Mouse (Mus musculus): ENCODE data around the gene Spen.

The Spen gene

DNA sequence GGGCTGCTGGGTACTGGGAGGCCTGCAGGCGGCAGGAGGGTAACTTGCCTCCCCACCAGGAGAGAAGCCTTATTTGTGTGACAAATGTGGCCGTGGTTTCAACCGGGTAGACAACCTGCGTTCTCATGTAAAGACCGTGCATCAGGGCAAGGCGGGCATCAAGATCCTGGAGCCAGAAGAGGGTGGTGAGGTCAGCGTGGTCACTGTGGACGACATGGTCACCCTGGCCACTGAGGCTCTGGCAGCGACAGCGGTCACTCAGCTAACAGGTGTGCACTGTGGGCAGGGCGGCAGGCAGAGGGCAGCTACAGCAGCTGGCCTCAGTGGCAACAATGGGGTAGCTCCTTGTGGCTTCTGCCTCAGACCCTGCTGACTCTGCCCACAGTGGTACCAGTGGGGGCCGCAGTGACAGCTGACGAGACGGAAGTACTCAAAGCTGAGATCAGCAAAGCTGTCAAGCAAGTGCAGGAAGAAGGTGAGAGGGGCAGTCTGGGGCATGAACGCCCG, 72.1 kb downstream of the Spen start:
- in situ Hi-C loops (cut with MboI; ENCODE audit: low pct_unique_long_range_greater_than_20kb in 1 of 2, low sequenced_read_pairs in 2 of 2, unreplicated experiment in 1 of 2) = loop anchor here in 1 of 2 experiments (10.0 kb wide), 1 partner anchor 62 kb away; no protein-coding TSS in a partner anchor

DNA sequence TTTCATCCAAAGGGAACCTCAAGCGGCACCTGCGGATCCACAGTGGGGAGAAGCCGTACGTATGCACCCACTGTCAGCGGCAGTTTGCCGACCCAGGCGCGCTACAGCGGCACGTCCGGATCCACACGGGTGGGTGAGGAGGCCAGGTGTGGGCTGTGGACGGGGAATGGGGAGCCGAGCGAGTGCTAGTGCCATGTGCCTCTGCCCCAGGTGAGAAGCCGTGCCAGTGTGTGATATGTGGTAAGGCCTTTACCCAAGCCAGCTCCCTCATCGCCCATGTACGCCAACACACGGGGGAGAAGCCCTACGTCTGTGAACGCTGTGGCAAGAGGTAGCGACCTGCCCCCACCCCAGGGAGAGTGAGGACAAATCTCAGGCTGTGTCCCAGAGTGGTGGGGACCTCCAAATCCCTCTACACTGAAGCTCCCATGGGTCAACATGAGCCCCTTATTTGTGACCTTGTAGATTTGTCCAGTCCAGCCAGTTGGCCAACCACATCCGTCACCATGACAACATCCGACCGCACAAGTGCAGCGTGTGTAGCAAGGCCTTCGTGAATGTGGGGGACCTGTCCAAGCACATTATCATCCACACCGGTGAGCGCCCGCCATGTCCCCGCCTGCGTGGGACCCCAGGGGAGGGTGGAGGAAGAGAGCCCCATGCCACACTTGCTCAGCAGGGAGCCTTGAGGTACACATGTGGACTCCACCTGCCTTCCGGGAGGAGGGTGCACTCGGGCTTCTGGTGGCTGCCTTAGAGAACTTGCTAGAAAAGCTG, 72.7 kb downstream of the Spen start:
- in situ Hi-C loops (cut with MboI; ENCODE audit: low pct_unique_long_range_greater_than_20kb in 1 of 2, low sequenced_read_pairs in 2 of 2, unreplicated experiment in 1 of 2) = loop anchor here in 1 of 2 experiments (10.0 kb wide), 1 partner anchor 61 kb away; no protein-coding TSS in a partner anchor

GRCm38 (mm10) chr4:141464722-141465121, 73.7 kb downstream of the Spen start:
- in situ Hi-C loops (cut with MboI; ENCODE audit: low pct_unique_long_range_greater_than_20kb in 1 of 2, low sequenced_read_pairs in 2 of 2, unreplicated experiment in 1 of 2) = loop anchor here in 1 of 2 experiments (10.0 kb wide), 1 partner anchor 60 kb away; no protein-coding TSS in a partner anchor

DNA sequence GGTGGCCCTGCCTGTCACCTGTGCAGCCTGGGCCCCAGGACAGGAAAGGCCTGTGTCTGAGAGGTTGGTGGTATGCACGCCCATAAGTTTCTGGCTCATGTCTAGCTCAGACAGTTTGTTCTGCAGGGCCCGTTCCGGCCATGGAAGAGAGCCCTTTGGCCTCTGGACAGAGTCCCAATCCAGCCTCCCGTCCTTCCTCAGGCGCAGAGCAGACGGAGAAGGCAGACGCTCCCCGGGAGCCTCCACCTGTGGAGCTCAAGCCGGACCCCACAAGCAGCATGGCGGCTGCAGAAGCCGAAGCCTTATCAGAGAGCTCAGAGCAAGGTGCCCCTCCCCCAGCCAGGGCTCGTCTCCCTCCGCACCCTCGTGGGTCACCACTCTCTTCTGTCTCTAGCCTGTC, 74.9 kb downstream of the Spen start:
- in situ Hi-C loops (cut with MboI; ENCODE audit: low pct_unique_long_range_greater_than_20kb in 1 of 2, low sequenced_read_pairs in 2 of 2, unreplicated experiment in 1 of 2) = loop anchor here in 1 of 2 experiments (10.0 kb wide), 1 partner anchor 59 kb away; no protein-coding TSS in a partner anchor

GRCm38 (mm10) chr4:141461576-141461975, 76.8 kb downstream of the Spen start:
- in situ Hi-C loops (cut with MboI; ENCODE audit: low pct_unique_long_range_greater_than_20kb in 1 of 2, low sequenced_read_pairs in 2 of 2, unreplicated experiment in 1 of 2) = loop anchor here in 1 of 2 experiments (10.0 kb wide), 1 partner anchor 57 kb away; no protein-coding TSS in a partner anchor

- in situ Hi-C loops (cut with MboI; ENCODE audit: low pct_unique_long_range_greater_than_20kb in 1 of 2, low sequenced_read_pairs in 2 of 2, unreplicated experiment in 1 of 2) = loop anchor here in 1 of 2 experiments (10.0 kb wide), 1 partner anchor 56 kb away; no protein-coding TSS in a partner anchor
Measured at GRCm38 (mm10) chr4:141461088-141461487, 77.3 kb downstream of the Spen start.

DNA sequence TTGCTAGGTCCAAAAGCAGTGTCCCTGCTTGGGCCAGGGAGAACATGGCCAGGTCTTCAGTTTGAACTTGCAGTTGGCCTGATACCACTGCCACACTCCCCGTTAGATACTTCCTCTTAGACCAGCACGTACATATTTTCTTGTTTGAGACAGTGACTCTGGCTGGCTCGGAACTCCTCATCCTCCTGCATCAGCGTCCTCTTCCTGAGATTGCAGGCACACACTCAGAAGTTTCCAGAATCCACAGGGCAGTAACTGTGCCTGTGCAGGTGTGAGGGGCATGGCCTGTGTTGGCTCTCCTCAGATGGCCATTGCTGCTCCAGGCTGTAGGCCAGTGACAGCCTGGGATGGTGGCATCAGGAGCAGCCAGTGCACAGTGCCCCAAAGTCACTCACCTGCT, 77.9 kb downstream of the Spen start:
- in situ Hi-C loops (cut with MboI; ENCODE audit: low pct_unique_long_range_greater_than_20kb in 1 of 2, low sequenced_read_pairs in 2 of 2, unreplicated experiment in 1 of 2) = loop anchor here in 1 of 2 experiments (10.0 kb wide), 1 partner anchor 56 kb away; no protein-coding TSS in a partner anchor

- in situ Hi-C loops (cut with MboI; ENCODE audit: low pct_unique_long_range_greater_than_20kb in 1 of 2, low sequenced_read_pairs in 2 of 2, unreplicated experiment in 1 of 2) = loop anchor here in 1 of 2 experiments (10.0 kb wide), 1 partner anchor 55 kb away; no protein-coding TSS in a partner anchor
Measured at GRCm38 (mm10) chr4:141459766-141460165, 78.6 kb downstream of the Spen start.

DNA sequence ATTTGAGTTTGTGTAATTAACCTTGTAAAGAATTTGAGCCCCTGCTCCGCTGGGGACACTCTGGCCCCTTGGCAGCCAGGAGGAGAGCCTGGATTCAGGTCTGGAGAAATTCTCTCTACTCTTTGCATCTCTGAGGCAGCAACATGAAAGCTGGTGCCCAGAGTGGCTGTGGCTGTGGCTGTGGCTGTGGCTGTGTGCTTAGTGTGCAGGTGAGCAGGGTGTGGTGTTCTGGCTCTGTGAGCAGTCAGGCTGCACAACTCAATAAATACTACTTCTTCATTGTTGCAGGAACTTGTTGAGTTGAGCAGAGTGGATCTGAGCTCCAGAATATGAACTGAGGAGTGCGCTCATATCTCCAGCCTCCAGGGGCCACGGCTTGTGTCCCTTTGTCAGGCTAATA, 79.5 kb downstream of the Spen start:
- in situ Hi-C loops (cut with MboI; ENCODE audit: low pct_unique_long_range_greater_than_20kb in 1 of 2, low sequenced_read_pairs in 2 of 2, unreplicated experiment in 1 of 2) = no loop called here

DNA sequence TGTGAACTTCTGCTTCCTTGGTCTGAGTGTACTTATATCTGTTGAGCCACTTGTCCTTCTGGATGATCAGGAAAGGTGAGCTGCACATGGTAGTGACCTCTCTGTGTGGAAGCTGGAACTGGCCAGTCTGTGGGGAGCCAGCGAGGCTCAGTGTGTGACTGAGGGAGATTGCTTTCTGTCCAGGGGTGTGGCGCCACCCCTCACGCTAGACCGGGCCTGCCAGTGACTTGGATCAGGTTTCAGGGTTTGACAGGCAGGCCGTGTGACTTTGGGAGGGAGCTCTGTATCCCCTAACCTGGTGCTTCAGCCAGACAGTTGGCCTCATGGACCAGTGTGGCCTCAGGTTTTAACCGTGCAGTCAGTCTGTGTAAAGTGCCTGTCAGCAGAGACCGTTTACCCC, 80.2 kb downstream of the Spen start:
- in situ Hi-C loops (cut with MboI; ENCODE audit: low pct_unique_long_range_greater_than_20kb in 1 of 2, low sequenced_read_pairs in 2 of 2, unreplicated experiment in 1 of 2) = no loop called here

DNA sequence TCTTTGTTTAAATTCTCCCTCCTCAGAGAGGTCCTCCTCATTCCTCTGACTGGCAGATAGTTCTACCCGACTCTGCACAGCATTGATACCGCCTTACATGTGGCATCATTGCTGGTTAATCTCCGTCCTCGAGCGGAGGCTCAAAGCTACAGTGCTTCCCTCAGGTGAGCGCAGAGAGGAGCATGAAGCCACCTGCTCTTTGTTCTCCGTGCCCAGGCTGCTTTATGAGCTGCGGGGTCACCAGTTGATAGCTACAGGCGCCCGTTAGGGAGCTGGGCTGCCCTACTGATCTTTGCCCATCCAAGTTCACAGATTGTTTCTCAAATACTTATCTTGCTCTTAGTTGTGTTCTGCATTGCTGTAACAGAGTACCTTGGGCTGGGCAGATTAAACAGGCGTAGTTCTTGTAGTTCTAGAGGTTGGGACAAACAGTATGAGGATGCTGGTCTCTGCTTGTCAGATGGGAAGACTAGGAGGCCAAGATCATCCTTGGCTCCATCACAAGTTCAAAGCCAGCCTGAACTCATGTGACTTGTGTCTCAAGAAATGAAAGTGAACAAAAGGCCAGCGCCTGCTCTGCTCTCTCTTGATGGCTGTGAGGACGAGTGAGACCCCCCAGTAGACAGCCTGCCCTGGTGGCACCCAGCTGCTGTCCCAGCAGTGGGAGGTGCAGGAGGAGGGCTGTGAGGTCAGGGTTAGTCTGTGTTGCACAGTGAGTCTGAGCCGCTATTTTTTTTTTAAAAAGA, 82.0 kb downstream of the Spen start:
- in situ Hi-C loops (cut with MboI; ENCODE audit: low pct_unique_long_range_greater_than_20kb in 1 of 2, low sequenced_read_pairs in 2 of 2, unreplicated experiment in 1 of 2) = no loop called here

DNA sequence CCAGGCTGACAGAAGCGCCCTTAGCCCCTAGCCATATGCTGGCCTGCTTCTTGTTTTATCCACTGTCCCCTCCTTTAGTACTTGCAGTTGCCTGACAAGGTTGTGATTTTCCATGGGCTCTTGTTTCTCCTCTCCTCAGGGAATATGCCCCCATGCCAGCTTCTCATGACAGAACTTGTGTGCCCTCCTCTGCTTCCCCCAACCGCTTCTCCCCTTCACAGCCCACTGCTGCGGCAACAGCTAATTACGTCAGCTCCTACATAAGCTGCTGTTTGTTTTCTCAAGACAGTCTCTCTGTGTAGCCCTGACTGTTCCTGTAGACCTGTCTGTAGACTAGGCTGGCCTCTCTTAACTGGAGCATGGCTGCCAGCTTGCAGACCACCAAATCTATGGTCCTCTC, 82.9 kb downstream of the Spen start:
- in situ Hi-C loops (cut with MboI; ENCODE audit: low pct_unique_long_range_greater_than_20kb in 1 of 2, low sequenced_read_pairs in 2 of 2, unreplicated experiment in 1 of 2) = no loop called here

DNA sequence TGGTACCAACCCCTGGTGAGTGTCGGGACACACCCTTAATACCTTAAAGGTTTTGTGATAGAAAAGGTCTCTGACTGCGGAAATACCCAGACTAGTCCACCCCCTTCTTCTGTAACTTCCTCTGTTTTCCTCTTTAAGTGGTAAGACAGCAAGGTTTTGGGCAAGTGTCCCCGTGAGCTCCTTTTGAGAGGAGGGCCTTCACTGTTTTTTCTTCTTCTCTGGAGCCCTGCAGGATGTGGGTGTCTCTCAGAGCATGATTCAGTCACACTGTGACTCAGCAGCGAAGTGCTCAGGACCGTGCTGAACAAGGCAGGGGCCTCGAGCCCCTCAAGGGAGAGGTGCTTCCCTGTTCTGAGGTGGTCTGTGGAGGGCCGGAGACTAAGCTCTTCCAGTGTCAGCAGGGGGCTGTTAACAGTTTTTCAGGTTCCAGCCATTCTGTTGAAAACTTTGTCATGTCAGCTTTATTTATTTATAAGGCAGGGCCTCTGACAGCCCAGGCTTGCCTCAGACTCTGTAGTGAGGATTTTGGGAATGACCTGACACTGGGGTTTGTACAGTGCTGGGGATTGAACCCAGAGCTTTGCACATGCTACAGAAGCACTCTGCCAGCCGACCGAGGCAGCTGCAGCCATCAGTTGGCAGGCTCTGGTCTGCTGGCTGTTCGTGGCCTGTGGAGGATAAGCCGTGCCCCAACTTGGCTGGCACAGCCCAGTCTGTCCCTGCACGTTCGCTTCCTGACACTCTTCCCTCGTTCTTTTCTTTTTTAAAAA, 83.6 kb downstream of the Spen start:
- in situ Hi-C loops (cut with MboI; ENCODE audit: low pct_unique_long_range_greater_than_20kb in 1 of 2, low sequenced_read_pairs in 2 of 2, unreplicated experiment in 1 of 2) = no loop called here

DNA sequence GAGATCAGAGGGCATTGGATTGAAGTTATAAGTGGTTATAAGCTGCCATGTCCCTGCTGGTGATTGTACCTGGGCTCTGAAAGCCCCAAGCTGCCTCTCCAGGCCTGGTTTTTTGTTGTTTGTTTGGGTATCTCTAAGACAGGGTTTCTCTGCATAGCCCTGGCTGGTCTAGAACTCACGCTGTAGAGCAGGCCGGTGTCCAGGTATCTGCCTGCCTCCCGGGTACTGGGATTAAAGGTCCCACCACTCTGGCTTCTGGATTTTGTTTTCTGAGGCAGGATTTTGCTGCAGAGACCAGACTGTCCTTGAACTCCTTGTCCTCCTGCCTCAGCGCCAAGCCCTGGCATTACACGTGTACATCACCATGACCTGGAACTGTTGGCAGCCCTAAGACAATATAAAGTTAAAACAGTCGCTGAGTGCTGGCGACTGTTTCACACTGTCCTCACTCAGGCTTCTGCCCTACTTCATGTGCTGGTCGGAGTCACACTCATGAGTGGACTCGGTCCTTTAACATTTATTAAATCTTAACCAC, 86.4 kb downstream of the Spen start:
- in situ Hi-C loops (cut with MboI; ENCODE audit: low pct_unique_long_range_greater_than_20kb in 1 of 2, low sequenced_read_pairs in 2 of 2, unreplicated experiment in 1 of 2) = no loop called here

- in situ Hi-C loops (cut with MboI; ENCODE audit: low pct_unique_long_range_greater_than_20kb in 1 of 2, low sequenced_read_pairs in 2 of 2, unreplicated experiment in 1 of 2) = no loop called here
Measured at GRCm38 (mm10) chr4:141451251-141451650, 87.1 kb downstream of the Spen start.

- in situ Hi-C loops (cut with MboI; ENCODE audit: low pct_unique_long_range_greater_than_20kb in 1 of 2, low sequenced_read_pairs in 2 of 2, unreplicated experiment in 1 of 2) = no loop called here
Measured at GRCm38 (mm10) chr4:141446211-141446610, 92.2 kb downstream of the Spen start.

DNA sequence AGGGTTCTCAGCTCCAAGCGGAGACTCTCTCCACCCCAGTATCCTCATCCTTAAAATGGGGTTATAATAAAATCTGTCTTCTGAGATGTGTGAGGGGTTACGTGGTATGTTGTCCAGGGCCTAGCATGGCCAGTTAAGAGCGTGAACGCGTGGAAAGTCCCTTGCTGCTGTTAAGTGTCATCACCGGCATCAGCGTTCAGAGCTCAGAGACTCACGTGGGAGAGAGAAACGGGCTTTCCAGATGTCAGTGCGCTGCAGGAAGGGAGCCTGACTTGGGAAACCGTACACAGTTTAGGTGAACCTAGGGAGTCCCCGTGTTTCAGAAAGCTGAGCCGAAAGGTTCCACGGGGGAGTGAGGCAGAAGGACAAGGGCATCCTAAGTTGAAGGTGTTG, 93.1 kb downstream of the Spen start:
- in situ Hi-C loops (cut with MboI; ENCODE audit: low pct_unique_long_range_greater_than_20kb in 1 of 2, low sequenced_read_pairs in 2 of 2, unreplicated experiment in 1 of 2) = no loop called here
